ENCODE assay signal across 7 mouse cellular contexts in the genomic region with DNA sequence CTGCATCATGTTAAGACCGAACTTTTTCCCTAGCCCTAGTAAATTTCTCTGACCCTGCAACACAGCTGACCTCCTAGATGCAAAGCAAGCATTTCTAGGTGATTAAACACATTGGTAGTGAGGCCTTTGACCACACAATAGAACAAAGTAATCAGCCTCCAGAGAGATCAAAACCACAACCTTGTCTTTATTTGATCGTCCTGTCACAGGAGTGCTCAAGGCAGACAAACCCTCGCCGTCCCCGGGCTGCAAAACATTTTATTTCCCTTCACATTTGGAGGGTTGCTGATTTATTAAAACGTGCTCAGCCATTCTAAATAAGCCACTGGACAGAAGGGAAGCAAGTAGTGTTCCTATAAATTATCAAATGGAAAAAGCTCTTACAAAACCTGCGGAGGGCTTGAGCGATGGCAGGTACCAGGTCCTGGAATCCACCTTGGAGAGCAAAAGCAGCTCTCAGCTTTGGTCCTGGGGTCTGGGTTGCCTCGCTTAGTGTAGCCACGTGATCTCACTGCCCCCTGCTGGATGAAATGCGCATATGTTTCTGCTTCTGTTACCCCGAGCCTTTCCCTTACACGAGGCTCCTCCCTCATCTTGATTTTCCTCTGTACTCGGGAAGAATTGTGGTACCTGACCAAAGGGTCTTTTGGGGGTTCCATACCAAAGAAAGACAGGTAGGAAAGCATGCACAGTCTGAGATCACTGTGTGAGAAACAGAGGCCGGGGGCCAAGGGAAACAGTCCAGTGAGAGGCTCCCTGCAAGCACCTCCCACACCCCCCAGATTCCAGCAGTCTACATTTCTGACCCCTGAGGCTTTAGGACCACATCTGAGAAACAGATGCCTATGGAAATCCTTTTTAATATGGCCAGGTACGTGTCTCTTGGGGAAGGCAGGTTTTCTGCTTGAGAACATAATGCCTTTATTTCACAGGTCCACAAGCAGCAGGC.
DNase-seq lines count a peak whose midpoint lies in the region; ATAC-seq lines count a peak whose summit lies in the region.

No protein-coding gene starts in this region.

- ATAC-seq in embryonic facial prominence, embryonic 13.5 days (ENCODE audit: insufficient number of reproducible peaks, insufficient read depth, low FRiP score, low TSS enrichment, low read depth) = peak; percentile 84; the same call in 1 of the 2 replicates
- ATAC-seq in limb, embryonic 12.5 days (ENCODE audit: insufficient number of reproducible peaks, insufficient read depth, low FRiP score, low TSS enrichment, low read depth) = peak; percentile 97
- peak; percentile 98 for ATAC-seq in midbrain, embryonic 16.5 days
- ATAC-seq in stomach, embryonic 14.5 days (ENCODE audit: insufficient number of reproducible peaks, insufficient read depth, low FRiP score, low read depth) = peak; percentile 81

- no peaks in the 10 kb centered on the region for H3K9me3 ChIP-seq in embryonic facial prominence, embryonic 13.5 days
- no peaks in the 10 kb centered on the region for H3K9me3 ChIP-seq in limb, embryonic 12.5 days
- H3K9me3 ChIP-seq in midbrain, embryonic 16.5 days (replicated peaks; ENCODE audit: control insufficient read depth, low read length, poor library complexity, severe bottlenecking) = no peaks in the 10 kb centered on the region
- no peaks in the 10 kb centered on the region for H3K9me3 ChIP-seq in stomach, embryonic 14.5 days (ENCODE audit: control insufficient read depth, low read depth, low read length)

- H3K36me3 ChIP-seq in embryonic facial prominence, embryonic 13.5 days = no peaks in the 10 kb centered on the region
- H3K36me3 ChIP-seq in limb, embryonic 12.5 days = no peaks in the 10 kb centered on the region
- H3K36me3 ChIP-seq in midbrain, embryonic 16.5 days (ENCODE audit: control insufficient read depth, insufficient read depth, low read length) = no peaks in the 10 kb centered on the region
- H3K36me3 ChIP-seq in stomach, embryonic 14.5 days (ENCODE audit: control insufficient read depth, insufficient read depth, low read length) = no peaks in the 10 kb centered on the region

- H3K27me3 ChIP-seq in embryonic facial prominence, embryonic 13.5 days = peaks cover 3% of the 10 kb centered on the region; the same call in 1 of the 2 replicates
- H3K27me3 ChIP-seq in limb, embryonic 12.5 days = peaks cover 2% of the 10 kb centered on the region; the same call in 1 of the 2 replicates
- H3K27me3 ChIP-seq in midbrain, embryonic 16.5 days (ENCODE audit: control insufficient read depth, insufficient read depth, low read depth, low read length) = no peaks in the 10 kb centered on the region
- no peaks in the 10 kb centered on the region for H3K27me3 ChIP-seq in stomach, embryonic 14.5 days (ENCODE audit: control insufficient read depth, insufficient read depth, low read length)

- H3K4me2 ChIP-seq in embryonic facial prominence, embryonic 13.5 days = peak overlapping the region; percentile 61
- H3K4me2 ChIP-seq in limb, embryonic 12.5 days = peak overlapping the region; percentile 50
- peak overlapping the region; percentile 57 for H3K4me2 ChIP-seq in midbrain, embryonic 16.5 days (ENCODE audit: low read length)
- peak overlapping the region; percentile 31 for H3K4me2 ChIP-seq in stomach, embryonic 14.5 days (replicated peaks; ENCODE audit: low read depth, low read length)

- no peak overlapping the region for H3K27ac ChIP-seq in embryonic facial prominence, embryonic 13.5 days
- no peak overlapping the region for H3K27ac ChIP-seq in limb, embryonic 12.5 days
- H3K27ac ChIP-seq in midbrain, embryonic 16.5 days (ENCODE audit: low read length) = no peak overlapping the region
- no peak overlapping the region for H3K27ac ChIP-seq in stomach, embryonic 14.5 days (ENCODE audit: low read length)

- no peak overlapping the region for H3K9ac ChIP-seq in embryonic facial prominence, embryonic 13.5 days
- H3K9ac ChIP-seq in limb, embryonic 12.5 days (replicated peaks) = no peak overlapping the region
- peak overlapping the region; percentile 49; the same call in 1 of the 2 replicates for H3K9ac ChIP-seq in midbrain, embryonic 16.5 days (ENCODE audit: low read depth, low read length)
- no peak overlapping the region for H3K9ac ChIP-seq in stomach, embryonic 14.5 days (replicated peaks; ENCODE audit: low read depth, low read length)

- 0 out of 2 replicates have a peak, but pooled peaks cover 7% of the 10 kb centered on the region for H3K4me1 ChIP-seq in embryonic facial prominence, embryonic 13.5 days
- 0 out of 2 replicates have a peak, but pooled peaks cover 4% of the 10 kb centered on the region for H3K4me1 ChIP-seq in limb, embryonic 12.5 days (replicated peaks)
- H3K4me1 ChIP-seq in midbrain, embryonic 16.5 days (ENCODE audit: control insufficient read depth, insufficient read depth, low read length) = peaks cover 4% of the 10 kb centered on the region; the same call in 1 of the 2 replicates
- H3K4me1 ChIP-seq in stomach, embryonic 14.5 days (ENCODE audit: control insufficient read depth, insufficient read depth, low read length) = no peaks in the 10 kb centered on the region

- WGBS in embryonic facial prominence, embryonic 13.5 days = 22% methylated on average over 16 of the region's 16 CpGs
- WGBS in limb, embryonic 12.5 days = 20% methylated on average over 16 of the region's 16 CpGs
- WGBS in midbrain, embryonic 16.5 days = 8% methylated on average over 16 of the region's 16 CpGs
- WGBS in stomach, embryonic 14.5 days = 19% methylated on average over 16 of the region's 16 CpGs

- peak overlapping the region; percentile 30 for H3K4me3 ChIP-seq in embryonic facial prominence, embryonic 13.5 days
- H3K4me3 ChIP-seq in limb, embryonic 12.5 days (replicated peaks) = peak overlapping the region; percentile 16
- peak overlapping the region; percentile 25 for H3K4me3 ChIP-seq in midbrain, embryonic 16.5 days (ENCODE audit: low read depth, low read length)
- H3K4me3 ChIP-seq in stomach, embryonic 14.5 days (ENCODE audit: low read depth, low read length) = no peak overlapping the region

- DNase-seq in adrenal gland, postnatal 4 days (ENCODE audit: low spot score in 2 of 2) = peak; percentile 52 to 53
- peak; percentile 24 to 33 for DNase-seq in heart, adult 9 months (ENCODE audit: low spot score in 2 of 2)
- DNase-seq in kidney, adult 9 months = peak; percentile 75
